Mouse (Mus musculus): ENCODE results near the gene Gusb. TPM values are rescaled to one million over a fixed set of nuclear protein-coding genes. Genes with fewer than 3 reads are reported as not detected.

Gene Gusb
- polyA plus RNA-seq, 1 experiment from 2014 or later: 25.8 TPM

DNA sequence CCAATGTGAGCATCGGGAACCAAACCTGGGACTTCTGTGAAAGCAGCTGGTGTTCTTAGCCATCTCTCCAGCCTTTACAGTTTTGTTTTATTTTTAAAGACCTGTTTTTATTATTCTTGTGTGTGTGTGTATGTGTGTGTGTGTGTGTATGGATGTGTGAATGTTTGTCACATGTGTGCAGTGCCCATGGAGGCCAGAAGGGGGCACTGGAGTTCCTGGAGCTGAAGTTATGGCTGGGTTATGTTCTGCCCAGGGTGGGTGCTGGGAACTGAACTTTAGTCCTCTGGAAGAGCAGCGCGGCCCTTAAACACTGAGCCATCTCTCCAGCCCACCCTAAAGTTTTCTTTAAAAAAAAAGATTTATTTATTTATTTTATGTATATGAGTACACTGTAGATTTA is 12.3 kb upstream of the Gusb start:
- no peak overlapping the region for H3K27ac ChIP-seq (replicated peaks; ENCODE audit: low read depth, low read length)
- H3K9me3 ChIP-seq (ENCODE audit: control insufficient read depth, low read length): no peaks in the 10 kb centered on the region
- H3K27me3 ChIP-seq (ENCODE audit: control insufficient read depth, insufficient read depth, low read length): no peaks in the 10 kb centered on the region
- no peak overlapping the region for H3K9ac ChIP-seq (replicated peaks; ENCODE audit: low read length)
- H3K4me3 ChIP-seq (replicated peaks; ENCODE audit: low read depth, low read length): no peak overlapping the region
- H3K4me1 ChIP-seq (ENCODE audit: control insufficient read depth, insufficient read depth, low read length): no peaks in the 10 kb centered on the region
- ATAC-seq (ENCODE audit: low FRiP score, low TSS enrichment) (no peak), DNase-seq (no peak)
- WGBS: 100% methylated on average over 3 of the region's 3 CpGs
- H3K36me3 ChIP-seq (ENCODE audit: control insufficient read depth, insufficient read depth, low read length): peaks cover 11% of the 10 kb centered on the region; the same call in 1 of the 2 replicates
- no peak overlapping the region for H3K4me2 ChIP-seq (ENCODE audit: low read length)

DNA sequence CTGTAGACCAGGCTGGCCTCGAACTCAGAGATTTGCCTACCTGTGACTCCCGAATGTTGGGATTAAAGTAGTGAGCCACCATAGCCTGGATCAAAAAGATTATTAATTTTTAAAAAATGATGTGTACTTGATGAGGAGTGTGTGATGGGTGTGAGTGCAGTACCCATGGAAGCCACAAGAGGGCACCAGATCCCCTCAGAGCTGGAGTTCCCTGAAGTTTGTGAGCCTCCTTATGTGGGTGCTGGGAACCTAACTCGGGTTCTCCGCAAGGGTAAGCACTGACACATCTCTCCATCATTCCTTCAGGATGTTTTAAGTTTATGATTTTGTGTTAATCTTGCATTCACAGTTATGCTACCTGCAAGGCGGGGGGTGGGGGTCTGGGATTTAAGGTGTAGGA is 8.1 kb upstream of the Gusb start:
- ATAC-seq (ENCODE audit: low FRiP score, low TSS enrichment) (no peak), DNase-seq (no peak)
- 96% methylated on average over 5 of the region's 5 CpGs for WGBS

DNA sequence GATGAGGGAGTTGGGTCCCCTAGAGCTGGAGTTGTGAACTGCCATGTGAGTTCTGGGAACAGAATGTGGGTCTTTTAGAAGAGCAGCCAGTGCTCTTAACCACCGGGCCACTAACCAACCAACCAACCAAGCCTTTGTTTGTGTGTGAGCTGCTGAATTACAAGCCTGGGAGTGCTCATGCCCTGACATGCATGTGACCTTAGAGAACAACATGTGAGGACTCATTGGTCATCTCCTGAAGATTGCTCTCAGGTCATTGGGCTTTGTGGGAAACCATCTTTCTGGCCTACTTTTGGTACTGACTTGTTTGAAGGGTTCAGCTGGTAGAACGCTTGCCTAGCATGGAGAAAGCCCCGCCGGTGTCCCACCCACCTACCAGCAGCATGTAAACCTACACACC is 6.9 kb upstream of the Gusb start:
- DNase-seq: no peak
- Histone ChIP-seq H3K9ac (replicated peaks; ENCODE audit: low read length) (no peak overlapping the region), H3K4me3 (replicated peaks; ENCODE audit: low read depth, low read length) (no peak overlapping the region), H3K4me2 (ENCODE audit: low read length) (no peak overlapping the region), H3K27ac (replicated peaks; ENCODE audit: low read depth, low read length) (no peak overlapping the region), H3K36me3 (ENCODE audit: control insufficient read depth, insufficient read depth, low read length) (0 out of 2 replicates have a peak, but pooled peaks cover 5% of the 10 kb centered on the region), H3K27me3 (ENCODE audit: control insufficient read depth, insufficient read depth, low read length) (no peaks in the 10 kb centered on the region), H3K4me1 (ENCODE audit: control insufficient read depth, insufficient read depth, low read length) (no peaks in the 10 kb centered on the region), H3K9me3 (ENCODE audit: control insufficient read depth, low read length) (no peaks in the 10 kb centered on the region)
- 95% methylated on average over 4 of the region's 4 CpGs for WGBS
- no peak for ATAC-seq (ENCODE audit: low FRiP score, low TSS enrichment)

More for the DNA sequence above, 8.1 kb upstream of the Gusb start:
- Histone ChIP-seq H3K4me1 (ENCODE audit: control insufficient read depth, insufficient read depth, low read length) (no peaks in the 10 kb centered on the region), H3K27ac (replicated peaks; ENCODE audit: low read depth, low read length) (no peak overlapping the region), H3K9me3 (ENCODE audit: control insufficient read depth, low read length) (no peaks in the 10 kb centered on the region), H3K4me2 (ENCODE audit: low read length) (no peak overlapping the region), H3K27me3 (ENCODE audit: control insufficient read depth, insufficient read depth, low read length) (no peaks in the 10 kb centered on the region), H3K36me3 (ENCODE audit: control insufficient read depth, insufficient read depth, low read length) (peaks cover 9% of the 10 kb centered on the region; the same call in 1 of the 2 replicates), H3K9ac (replicated peaks; ENCODE audit: low read length) (no peak overlapping the region), H3K4me3 (replicated peaks; ENCODE audit: low read depth, low read length) (no peak overlapping the region)

DNA sequence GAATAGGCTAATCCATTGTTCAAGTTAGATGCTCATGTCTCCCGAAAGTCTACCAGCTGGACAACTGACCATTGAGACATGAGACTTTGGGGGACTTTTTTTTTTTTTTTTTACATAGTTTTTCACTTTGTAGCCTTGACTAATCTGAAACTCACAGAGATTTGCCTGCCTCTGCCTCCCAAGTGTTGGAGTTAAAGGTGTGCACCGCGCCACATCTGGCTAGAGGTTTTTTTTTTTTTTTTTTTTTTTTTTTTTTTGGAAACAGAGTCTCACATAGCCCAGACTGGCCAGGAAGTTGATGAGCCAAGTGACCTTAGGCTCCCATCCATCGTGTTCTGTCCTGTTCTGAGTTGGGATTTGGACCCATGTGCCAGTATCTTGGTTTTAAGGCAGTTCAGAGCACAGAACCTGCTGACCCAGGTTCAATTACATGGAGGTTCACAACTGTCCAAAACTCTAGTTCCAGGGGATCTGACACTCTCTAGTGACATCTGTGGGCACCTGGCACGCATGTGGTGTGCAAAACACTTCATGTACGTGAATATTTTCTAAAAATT is 5.3 kb upstream of the Gusb start:
- no peaks in the 10 kb centered on the region for H3K9me3 ChIP-seq (ENCODE audit: control insufficient read depth, low read length)
- WGBS: 79% methylated on average over 6 of the region's 6 CpGs
- no peak overlapping the region for H3K9ac ChIP-seq (replicated peaks; ENCODE audit: low read length)
- DNase-seq (no peak), ATAC-seq (ENCODE audit: low FRiP score, low TSS enrichment) (no peak)
- H3K4me2 ChIP-seq (ENCODE audit: low read length): no peak overlapping the region
- 0 out of 2 replicates have a peak, but pooled peaks cover 5% of the 10 kb centered on the region for H3K36me3 ChIP-seq (ENCODE audit: control insufficient read depth, insufficient read depth, low read length)
- H3K27me3 ChIP-seq (ENCODE audit: control insufficient read depth, insufficient read depth, low read length): no peaks in the 10 kb centered on the region
- no peak overlapping the region for H3K27ac ChIP-seq (replicated peaks; ENCODE audit: low read depth, low read length)
- H3K4me1 ChIP-seq (ENCODE audit: control insufficient read depth, insufficient read depth, low read length): no peaks in the 10 kb centered on the region
- H3K4me3 ChIP-seq (replicated peaks; ENCODE audit: low read depth, low read length): no peak overlapping the region

DNA sequence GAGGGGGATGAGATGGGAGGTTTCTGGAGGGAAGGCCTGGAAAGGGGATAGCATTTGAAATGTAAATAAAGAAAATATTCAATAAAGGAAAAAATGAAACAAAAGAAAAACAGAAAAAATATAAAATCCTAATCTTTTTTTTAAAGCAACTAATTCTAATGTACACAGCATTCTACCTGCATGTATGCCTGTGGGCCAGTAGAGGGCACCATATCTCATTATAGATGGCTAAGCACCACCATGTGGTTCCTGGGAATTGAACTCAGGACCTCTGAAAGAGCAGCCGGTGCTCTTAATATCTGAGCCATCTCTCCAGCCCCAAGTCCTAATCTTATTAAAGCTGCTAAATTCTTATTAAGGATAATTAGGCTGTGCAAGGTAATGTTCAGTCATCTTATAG is 4.5 kb upstream of the Gusb start:
- Histone ChIP-seq H3K9ac (replicated peaks; ENCODE audit: low read length) (no peak overlapping the region), H3K4me1 (ENCODE audit: control insufficient read depth, insufficient read depth, low read length) (peaks cover 4% of the 10 kb centered on the region; the same call in 1 of the 2 replicates), H3K4me3 (replicated peaks; ENCODE audit: low read depth, low read length) (no peak overlapping the region), H3K4me2 (ENCODE audit: low read length) (no peak overlapping the region), H3K27ac (replicated peaks; ENCODE audit: low read depth, low read length) (no peak overlapping the region), H3K9me3 (ENCODE audit: control insufficient read depth, low read length) (no peaks in the 10 kb centered on the region), H3K27me3 (ENCODE audit: control insufficient read depth, insufficient read depth, low read length) (no peaks in the 10 kb centered on the region), H3K36me3 (ENCODE audit: control insufficient read depth, insufficient read depth, low read length) (0 out of 2 replicates have a peak, but pooled peaks cover 5% of the 10 kb centered on the region)
- ATAC-seq (ENCODE audit: low FRiP score, low TSS enrichment): no peak
- WGBS: 93% methylated on average over 1 of the region's 1 CpGs
- no peak for DNase-seq

DNA sequence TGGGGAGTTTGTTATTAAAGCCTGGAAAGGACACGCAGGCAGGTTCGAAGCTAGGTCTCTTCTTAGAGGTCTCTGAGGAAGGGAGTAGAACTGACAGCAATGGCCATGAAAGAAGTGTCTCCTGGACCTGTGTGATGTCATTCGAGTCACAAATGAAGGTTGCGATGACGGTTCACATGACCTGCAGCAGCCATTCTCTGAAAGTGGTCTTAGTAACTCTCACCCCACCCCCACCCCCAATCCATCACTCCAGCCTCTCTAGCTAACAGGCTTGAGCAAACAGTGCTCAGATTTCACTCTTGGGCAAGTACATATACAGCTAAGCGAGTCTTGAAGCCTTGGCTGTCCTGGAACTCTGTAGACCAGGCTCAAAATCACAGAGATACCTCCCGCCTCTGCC is 380 bp upstream of the Gusb start:
- H3K27me3 ChIP-seq (ENCODE audit: control insufficient read depth, insufficient read depth, low read length): no peaks in the 10 kb centered on the region
- H3K27ac ChIP-seq (replicated peaks; ENCODE audit: low read depth, low read length): no peak overlapping the region
- H3K4me2 ChIP-seq (ENCODE audit: low read length): peak overlapping the region; percentile 82
- 0 out of 2 replicates have a peak overlapping the region, but pooled peaks have one; percentile 77 for H3K9ac ChIP-seq (replicated peaks; ENCODE audit: low read length)
- H3K4me3 ChIP-seq (replicated peaks; ENCODE audit: low read depth, low read length): peak overlapping the region; percentile 53
- no peaks in the 10 kb centered on the region for H3K36me3 ChIP-seq (ENCODE audit: control insufficient read depth, insufficient read depth, low read length)
- no peak for DNase-seq
- WGBS: 69% methylated on average over 7 of the region's 7 CpGs
- no peaks in the 10 kb centered on the region for H3K9me3 ChIP-seq (ENCODE audit: control insufficient read depth, low read length)
- no peak for ATAC-seq (ENCODE audit: low FRiP score, low TSS enrichment)
- H3K4me1 ChIP-seq (ENCODE audit: control insufficient read depth, insufficient read depth, low read length): peaks cover 9% of the 10 kb centered on the region

DNA sequence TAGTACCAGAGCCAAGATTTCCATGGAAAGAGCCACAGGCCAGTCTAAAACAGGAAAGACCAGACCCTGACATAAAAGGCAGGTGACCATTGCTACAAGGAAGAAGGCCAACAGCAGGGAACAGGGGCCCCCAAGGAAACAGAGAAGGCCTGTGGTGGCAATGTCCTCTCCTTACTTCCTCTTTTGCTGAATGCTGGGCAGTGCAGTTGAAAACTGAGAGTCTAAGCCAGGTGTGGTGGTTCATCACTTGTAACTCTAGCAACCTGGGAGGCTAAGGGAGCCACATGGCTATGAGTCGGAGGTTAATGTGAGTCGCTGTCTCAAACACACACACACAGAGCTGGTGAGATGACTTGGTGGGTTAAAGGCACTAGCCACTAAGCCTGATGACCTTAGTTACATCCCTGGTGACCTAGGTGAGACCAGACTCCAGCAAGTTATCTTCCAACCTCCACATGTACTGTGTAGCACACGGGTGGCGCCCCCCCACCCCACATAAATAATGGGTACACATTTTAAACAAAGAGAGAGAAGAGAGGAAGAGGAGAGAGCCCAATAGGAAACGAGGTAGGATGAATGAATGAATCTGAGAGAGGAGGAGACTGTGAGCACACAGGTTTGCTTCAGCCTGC is 1.4 kb downstream of the Gusb start:
- no peaks in the 10 kb centered on the region for H3K27me3 ChIP-seq (ENCODE audit: control insufficient read depth, insufficient read depth, low read length)
- no peaks in the 10 kb centered on the region for H3K9me3 ChIP-seq (ENCODE audit: control insufficient read depth, low read length)
- no peak for DNase-seq
- no peak overlapping the region for H3K27ac ChIP-seq (replicated peaks; ENCODE audit: low read depth, low read length)
- H3K4me2 ChIP-seq (ENCODE audit: low read length): peak overlapping the region; percentile 82
- H3K4me1 ChIP-seq (ENCODE audit: control insufficient read depth, insufficient read depth, low read length): peaks cover 9% of the 10 kb centered on the region
- no peak for ATAC-seq (ENCODE audit: low FRiP score, low TSS enrichment)
- WGBS: 80% methylated on average over 5 of the region's 5 CpGs
- peak overlapping the region; percentile 53; the same call in 1 of the 2 replicates for H3K4me3 ChIP-seq (replicated peaks; ENCODE audit: low read depth, low read length)
- H3K9ac ChIP-seq (replicated peaks; ENCODE audit: low read length): no peak overlapping the region
- H3K36me3 ChIP-seq (ENCODE audit: control insufficient read depth, insufficient read depth, low read length): no peaks in the 10 kb centered on the region

DNA sequence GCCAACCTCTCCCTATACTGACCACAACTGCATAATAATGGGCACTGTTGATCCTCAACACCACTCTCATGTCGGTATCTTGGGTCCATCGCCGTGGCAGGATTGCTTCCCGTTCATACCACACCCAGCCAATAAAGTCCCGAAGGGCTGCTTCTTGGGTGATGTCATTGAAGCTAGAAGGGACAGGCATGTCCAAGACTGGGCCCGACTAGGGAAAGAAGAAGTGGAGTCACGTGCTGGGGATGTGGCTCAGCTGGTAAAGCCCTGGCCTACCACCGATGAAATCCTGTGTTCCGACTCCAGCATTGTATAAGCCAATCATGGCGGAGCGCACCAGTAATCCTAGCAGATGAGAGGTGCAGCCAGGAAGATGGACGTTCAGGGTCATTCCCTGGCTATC is 2.1 kb downstream of the Gusb start:
- Histone ChIP-seq H3K4me2 (ENCODE audit: low read length) (no peak overlapping the region), H3K4me1 (ENCODE audit: control insufficient read depth, insufficient read depth, low read length) (peaks cover 9% of the 10 kb centered on the region), H3K27me3 (ENCODE audit: control insufficient read depth, insufficient read depth, low read length) (no peaks in the 10 kb centered on the region), H3K4me3 (replicated peaks; ENCODE audit: low read depth, low read length) (no peak overlapping the region), H3K9me3 (ENCODE audit: control insufficient read depth, low read length) (no peaks in the 10 kb centered on the region), H3K36me3 (ENCODE audit: control insufficient read depth, insufficient read depth, low read length) (no peaks in the 10 kb centered on the region), H3K27ac (replicated peaks; ENCODE audit: low read depth, low read length) (no peak overlapping the region), H3K9ac (replicated peaks; ENCODE audit: low read length) (no peak overlapping the region)
- 92% methylated on average over 12 of the region's 12 CpGs for WGBS
- ATAC-seq (ENCODE audit: low FRiP score, low TSS enrichment) (no peak), DNase-seq (no peak)

DNA sequence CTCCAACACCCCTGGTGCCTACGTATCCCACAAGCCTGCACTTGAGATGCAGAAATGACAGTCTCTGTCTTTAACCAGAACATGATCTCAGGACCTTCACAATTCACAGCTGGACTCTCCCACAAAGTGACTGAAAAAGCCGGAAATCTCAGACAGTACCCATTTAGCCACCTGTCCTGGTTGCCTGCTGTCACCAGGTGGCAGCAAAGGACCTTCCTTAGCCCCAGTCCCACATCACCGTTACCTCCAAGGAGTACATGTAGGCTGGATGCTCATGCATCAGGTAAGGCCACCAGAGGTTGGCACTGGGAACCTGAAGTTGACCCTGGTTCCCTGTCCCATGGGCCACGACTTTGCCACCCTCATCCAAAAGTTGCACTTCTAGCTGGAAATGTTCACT is 3.8 kb downstream of the Gusb start:
- WGBS: 28% methylated on average over 4 of the region's 4 CpGs
- no peak overlapping the region for H3K9ac ChIP-seq (replicated peaks; ENCODE audit: low read length)
- ATAC-seq (ENCODE audit: low FRiP score, low TSS enrichment) (no peak), DNase-seq (peak; percentile 83)
- no peaks in the 10 kb centered on the region for H3K9me3 ChIP-seq (ENCODE audit: control insufficient read depth, low read length)
- H3K36me3 ChIP-seq (ENCODE audit: control insufficient read depth, insufficient read depth, low read length): no peaks in the 10 kb centered on the region
- H3K27me3 ChIP-seq (ENCODE audit: control insufficient read depth, insufficient read depth, low read length): no peaks in the 10 kb centered on the region
- no peak overlapping the region for H3K4me2 ChIP-seq (ENCODE audit: low read length)
- H3K4me3 ChIP-seq (replicated peaks; ENCODE audit: low read depth, low read length): no peak overlapping the region
- H3K4me1 ChIP-seq (ENCODE audit: control insufficient read depth, insufficient read depth, low read length): peaks cover 9% of the 10 kb centered on the region
- H3K27ac ChIP-seq (replicated peaks; ENCODE audit: low read depth, low read length): no peak overlapping the region
